Mouse (Mus musculus) cerebellum, postnatal 36 days (tissue): Measurements from ENCODE around the gene Msh5.
A peak's percentile ranks its signal among the peaks of the same experiment; 100 is the strongest.

ENCODE experiments used
- DNase-seq, 2 experiments: peaks; one replicate each; pipeline ENCODE4 v3.0.0; 2021 to 2022; ENCODE audit warnings: mixed read lengths in 2 of 2

The Msh5 gene

DNA sequence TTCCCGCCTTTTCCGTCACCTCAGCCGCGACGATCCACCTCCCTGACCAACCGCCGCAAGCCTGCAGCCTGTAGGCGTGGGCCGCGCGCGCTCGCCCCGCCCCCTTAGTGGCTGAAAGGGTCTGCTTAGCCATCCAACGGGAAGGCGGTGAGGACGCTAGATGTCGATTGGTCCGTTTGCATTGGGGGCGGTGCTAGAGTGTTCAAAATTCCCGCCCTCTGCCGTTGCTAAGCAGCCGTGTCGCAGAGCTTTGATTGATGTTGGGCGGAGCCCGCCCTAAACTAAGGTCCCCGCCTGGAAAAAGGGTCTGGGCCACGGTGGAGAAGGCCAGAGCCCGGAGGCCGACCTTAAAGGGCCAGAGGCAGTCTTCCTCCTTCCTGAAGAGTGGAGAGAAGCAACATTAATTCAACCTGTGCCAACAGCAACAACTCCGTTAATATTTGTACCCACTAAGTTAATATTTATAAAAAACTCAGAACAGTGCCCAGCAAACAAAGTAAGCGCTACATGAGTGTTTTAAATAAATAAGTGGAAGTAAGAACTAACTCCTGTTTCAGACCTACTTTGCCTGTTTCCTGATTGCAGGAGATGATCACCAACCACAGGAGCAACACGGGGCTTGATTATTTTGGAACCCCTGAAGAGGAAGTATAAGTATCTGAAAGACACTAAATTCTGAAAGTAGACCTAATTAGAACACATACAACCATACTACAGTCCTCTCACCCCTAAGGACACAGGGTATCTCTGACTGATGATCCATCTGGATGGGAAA, at the start of gene Msh5:
Msh5 (minus strand) TSS at position 65 of the 775 bp plus-strand sequence.
- DNase-seq, result peak; percentile 95

DNA sequence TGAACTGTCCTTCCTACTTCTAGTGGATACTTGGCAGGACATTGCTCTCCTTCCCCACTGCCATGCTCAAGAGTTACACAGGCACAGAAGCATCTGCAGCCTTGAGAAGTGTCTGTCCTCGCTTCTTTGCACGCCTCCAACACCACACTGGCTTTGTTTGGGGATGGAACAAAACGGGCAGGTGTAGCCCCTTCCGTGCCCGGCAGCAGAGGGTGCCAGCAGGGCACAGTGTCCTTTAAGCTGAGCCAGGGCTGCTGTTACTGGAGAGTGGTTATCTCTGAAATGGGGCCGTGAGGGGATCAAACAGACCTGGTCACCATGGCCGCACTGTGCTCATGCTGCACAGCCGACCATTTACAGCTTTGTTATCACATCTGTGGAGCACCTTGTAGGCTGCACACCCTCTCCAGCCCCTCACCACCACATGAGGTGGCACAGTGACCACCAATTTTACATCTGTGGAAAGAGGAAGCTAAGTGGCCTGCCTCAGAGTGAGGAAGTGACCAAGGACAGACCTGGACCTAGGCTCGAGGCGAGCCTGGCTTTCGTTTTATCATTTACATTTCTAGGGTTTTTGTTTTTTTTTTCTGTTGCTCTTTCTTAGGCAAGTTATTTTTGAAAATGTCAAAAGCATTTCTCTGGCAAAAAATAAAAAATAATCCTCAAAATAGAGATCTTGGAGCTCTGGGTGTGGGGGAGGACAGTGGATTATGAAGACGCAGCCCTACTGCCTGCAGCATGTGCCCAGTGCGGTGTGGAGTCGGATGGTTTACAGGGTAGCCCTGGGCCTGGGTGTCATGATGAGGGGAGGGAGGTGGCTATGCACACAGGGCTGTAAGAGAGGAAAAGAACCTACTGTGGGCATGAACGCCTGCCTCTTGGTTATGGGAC, 48.2 kb upstream of the Msh5 start:
- no peak for DNase-seq

DNA sequence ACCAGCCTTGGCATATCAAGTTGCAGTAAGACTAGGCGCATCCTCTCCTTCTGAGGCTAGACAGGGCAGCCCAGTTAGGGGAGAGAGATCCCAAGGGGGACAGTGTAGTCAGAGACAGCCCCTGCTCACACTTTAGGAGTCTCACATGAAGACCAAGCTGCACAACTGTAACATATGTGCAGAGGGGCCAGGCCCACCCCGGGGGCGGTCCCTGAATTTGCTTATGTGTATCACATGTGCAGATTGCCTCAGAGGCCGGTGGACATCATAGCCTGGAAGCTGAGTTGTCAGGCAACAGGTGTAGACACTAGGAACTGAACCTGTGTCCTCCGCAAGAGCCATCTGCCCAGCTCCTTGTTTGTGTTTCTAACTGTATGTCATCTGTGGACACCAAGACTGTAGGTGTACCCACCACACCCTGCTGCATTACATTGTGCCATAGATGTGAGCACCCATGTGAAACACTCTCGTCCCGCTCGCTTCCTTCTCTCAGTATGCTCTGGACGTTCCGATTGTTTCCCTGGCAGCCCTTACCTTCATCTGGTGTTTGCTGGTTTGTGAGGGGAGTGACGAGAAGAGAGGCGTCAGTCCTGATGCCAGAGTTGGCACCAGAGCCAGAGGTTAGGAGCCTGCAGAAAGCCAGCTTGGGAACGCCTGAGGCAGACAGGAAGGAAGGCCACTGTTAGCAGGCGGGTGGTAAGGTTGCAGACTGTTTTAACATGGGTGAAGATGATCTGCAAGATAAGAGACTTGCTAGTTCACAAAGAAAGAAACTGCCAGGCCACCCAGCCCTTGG, 46.1 kb upstream of the Msh5 start:
- no peak for DNase-seq

DNA sequence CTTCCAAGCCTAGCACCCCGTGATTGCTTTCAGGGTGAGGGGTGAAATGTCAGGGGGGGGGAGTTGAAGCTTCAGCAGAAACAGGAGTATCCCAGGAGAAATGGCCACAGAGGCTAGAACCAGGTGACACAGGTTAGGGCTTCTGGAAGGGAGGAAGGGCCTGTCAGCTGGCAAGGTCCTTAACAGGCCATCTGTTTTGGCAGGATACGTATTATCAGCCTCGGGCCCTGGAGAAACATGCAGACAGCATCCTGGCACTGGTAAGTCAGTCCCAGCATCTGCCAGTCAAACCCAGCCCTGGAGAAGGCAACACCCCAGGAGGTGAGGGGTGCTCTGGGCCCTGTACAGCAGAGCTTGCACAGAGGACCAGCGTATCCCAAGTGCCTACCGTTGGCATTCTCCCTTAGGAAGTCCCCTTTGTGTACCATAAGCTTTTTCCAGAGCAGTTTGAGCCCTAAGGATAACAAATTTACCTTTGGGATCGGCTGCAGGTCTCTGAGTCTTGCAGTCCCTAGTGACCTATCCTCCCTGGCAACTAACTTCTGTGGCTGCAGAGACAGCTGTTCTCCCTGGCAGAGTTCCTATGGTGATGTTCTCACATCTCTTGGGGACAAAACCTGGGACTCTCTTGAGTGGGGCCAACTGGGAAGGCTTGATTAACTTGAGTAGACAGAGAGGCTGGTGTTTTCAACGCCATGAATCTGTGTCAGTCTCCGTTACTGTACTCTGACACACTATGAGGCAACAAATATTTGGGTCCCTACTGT, 43.8 kb upstream of the Msh5 start:
- DNase-seq, result peak; percentile 82 to 85

DNA sequence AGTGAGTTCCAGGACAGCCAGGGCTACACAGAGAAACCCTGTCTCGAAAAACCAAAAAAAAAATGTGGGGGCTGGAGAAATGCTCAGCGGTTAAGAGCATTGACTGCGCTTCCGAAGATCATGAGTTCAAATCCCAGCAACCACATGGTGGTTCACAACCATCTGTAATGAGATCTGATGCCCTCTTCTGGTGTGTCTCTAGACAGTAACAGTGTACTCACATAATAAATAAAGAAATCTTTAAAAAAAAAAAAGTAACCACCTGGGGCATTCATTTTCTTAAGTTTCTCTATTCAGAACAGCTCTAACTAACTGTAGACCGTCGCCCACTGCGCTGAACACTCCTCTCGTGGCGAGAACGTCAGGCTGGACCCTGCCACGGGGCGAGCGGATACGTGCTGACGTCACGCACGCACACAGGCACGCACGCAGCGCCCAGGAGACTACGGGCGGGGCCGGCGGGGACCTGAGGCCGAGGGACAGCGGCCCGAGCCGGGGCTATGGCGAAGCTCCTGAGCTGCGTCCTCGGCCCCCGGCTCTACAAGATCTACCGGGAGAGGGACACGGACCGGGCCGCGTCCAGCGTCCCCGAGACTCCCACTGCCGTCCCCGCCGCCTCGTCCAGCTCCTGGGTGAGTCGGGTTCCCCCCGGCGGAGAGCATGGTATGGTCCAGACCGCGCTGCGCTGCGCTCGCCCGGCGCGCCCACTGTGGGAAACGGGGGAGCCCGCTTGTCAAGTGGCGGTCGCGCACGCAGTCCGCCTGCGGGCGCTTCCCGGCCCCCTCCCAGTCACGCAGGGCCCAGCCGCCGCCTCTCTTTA, 42.5 kb upstream of the Msh5 start, which contains the start of gene Abhd16a:
Abhd16a (plus strand) TSS at position 439 of the 820 bp plus-strand sequence.
- peak; percentile 94 to 95 for DNase-seq

DNA sequence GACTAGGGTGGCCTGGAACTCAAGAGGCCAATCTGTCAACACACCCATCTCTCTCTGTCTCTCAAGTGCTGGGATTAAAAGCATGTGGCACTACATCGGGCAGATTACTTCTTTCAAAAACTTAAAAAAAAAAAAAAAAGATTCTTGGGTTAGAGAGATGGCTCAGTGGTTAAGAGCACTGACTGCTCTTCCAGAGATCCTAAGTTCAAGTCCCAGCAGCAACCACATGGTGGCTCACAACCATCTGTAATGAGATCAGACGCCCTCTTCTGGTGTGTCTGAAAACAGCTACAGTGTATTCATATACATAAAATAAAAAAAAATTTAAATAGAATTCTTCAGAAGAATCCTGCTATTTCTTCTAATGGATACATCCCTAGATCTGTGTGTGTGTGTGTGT, 41.6 kb upstream of the Msh5 start:
- no peak for DNase-seq

DNA sequence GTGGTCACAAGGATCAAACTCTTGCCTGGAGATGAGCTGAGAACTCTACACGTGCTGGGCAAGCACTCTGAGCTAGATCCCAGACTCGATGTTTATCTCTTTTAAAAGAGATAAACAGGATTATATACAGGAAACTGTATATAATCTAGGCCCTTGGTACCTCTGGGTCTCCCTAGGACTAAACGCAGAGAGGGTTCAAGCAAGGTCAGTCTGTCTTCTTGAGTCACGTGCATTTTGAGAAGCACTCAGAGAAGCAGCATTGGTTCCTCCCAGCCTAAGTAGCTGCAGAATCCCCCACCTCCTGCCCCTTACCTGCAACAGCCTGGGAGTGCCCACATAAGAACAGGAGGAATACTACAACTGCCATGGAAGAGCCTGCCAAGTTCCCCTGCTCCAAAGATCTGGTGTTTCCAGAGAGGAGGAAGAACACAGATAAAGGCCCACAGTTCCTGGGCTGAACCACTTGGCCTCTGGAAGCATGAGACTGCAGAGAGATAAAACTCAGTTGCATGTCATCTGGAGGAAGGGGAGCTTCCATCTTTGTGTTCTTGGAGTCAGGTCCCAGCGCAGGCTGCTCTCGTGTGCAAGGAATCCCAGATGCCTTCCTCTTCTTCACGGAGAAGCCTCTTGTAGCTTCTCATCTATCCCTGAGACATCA, 38.8 kb upstream of the Msh5 start, which contains the start of gene Ly6g6f:
Ly6g6f (minus strand) TSS at position 403 of the 658 bp plus-strand sequence.
- no peak for DNase-seq

DNA sequence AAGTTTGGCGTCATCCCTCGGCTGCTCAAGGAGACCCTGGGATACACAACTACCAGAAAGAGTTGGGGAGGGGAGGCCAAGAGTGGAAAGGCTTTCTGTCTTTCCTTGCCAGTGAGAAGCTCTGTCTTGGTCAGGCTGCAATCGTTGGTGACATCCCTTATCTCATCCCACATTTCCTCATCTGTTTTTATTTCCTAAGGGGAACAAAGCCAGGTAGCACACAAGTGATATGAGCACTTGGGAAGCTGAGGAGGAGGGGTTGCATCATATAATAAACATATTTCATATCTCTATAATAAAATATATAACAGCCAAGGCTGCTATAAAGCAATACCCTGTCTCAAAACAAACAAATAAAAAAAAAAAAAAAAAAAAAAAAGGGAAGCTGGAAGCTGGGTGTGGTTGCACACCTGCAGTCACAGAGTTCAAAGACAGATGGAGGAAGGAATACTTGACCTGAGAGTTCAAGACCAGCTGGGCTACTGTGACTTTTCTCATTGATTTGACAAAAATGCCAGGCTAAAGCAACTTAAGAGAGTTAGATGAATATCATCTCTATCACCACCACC, 37.5 kb upstream of the Msh5 start:
- no peak for DNase-seq

DNA sequence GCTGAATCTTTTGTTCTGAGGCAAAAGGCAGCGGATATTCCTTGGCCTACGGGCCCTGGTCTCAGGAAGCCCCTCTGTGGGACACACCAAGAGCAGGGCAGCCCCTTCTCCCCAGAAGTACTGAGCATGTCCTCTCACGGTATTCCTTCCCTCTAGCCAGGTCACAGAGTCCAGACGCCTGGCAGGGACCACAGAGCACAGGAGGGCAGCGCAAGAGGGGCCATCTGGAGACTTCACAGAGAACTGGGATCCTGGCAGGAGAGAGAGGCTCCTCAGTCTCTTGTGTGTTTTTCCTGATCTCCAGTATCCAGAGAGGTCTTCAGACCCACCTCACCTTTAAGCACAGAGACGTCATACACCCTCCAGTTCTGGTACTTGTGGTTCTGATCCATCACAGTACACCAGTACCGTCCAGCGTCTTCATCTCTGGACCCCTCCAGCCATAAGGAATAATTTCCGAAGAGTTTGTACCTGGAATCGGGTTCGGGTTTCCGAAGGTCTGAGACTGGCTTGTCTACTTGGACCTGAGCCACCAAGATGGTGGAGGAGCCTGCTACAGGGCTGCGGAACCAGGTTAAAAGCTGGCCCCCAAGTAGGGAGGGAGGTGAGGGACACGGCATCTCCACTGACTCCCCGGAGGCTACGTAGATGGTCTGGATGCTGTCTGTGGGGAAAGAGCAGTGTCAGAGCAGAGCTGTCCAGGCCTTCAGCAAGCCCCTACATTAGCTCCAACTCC, 36.5 kb upstream of the Msh5 start:
- DNase-seq, result peak; percentile 72 to 75

DNA sequence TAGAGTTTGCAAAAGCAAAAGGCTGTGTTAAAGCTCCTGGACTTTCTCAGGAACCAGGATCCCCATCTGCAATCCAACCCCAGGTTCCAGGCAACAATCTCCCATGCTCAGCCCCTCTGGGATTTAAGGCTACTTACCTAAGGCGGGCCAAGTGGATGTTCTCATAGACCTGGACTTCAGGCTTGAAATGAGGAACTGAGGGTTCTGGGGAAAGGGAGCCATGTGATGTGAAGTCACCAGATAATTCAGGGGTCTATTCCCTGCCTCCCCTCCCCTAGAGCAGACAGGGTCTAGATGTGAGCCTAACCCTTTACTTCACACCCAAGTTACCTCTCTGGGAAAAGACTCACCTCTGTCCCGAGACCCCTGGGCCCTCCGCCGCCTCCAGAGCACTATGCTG, 34.2 kb upstream of the Msh5 start:
- DNase-seq, result no peak

DNA sequence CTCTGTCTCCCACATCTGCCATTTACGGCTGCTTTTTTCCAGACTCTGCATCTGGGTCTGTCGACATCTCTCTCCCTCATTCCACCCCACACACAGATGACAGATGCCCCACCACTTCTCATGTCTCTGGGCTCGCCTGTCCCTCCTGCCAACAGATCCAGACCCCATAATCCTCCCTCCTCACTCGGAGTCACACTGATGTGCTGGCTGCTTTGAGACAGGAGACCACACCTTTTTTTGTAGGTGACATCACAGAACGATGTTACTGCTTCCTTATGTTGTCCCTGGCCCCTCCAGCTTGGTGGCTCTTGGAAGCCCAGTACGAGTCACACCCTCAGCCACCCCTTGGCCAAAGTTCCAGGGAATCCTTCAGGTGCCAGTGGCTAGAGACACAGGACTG, 33.7 kb upstream of the Msh5 start:
- no peak for DNase-seq

DNA sequence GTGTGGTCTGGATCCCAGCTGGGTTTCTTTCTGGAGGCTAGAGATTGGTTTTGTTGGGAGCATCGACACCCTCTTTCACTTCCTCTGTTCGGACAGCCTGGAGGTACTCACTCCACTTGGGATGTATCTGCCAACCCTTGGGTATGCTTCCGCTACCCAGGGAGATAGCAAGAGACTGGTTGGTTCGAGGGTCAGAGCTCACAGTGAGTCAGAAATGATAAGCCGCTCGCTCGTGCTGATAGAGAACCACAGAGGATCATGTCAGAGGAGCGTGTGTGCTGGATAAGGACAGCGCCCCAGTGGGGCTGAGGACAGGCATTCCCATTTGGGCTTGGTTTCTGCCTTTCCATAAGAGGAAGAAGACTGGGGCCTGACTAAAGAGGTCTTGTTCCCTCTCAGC, 33.2 kb upstream of the Msh5 start:
- DNase-seq, result no peak

DNA sequence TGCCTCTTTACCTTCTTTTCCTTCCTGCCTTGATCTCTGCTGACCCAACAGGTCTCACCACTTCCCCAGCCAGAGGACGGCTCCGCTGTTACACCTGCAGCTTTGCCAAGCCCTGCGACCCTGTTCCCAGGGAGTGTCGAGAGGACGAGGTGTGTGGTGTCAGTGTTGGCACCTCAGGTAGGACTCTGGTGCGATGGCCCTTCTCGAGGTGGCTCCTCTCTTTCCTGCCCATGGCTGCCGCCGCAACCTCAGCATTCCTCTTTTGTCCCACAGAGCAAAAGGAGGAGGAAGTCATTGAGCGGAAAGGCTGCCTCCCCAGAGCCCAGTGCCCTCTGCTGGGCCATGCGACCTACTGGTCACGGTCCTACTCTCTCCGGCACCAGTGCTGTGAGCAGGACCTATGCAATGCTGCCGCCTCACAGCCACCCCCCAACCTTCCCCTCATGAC, 31.3 kb upstream of the Msh5 start, which contains the start of gene Ly6g6d:
Ly6g6d (minus strand) TSS at position 280 of the 448 bp plus-strand sequence.
- peak in 1 of 2 experiments; percentile 53 for DNase-seq

DNA sequence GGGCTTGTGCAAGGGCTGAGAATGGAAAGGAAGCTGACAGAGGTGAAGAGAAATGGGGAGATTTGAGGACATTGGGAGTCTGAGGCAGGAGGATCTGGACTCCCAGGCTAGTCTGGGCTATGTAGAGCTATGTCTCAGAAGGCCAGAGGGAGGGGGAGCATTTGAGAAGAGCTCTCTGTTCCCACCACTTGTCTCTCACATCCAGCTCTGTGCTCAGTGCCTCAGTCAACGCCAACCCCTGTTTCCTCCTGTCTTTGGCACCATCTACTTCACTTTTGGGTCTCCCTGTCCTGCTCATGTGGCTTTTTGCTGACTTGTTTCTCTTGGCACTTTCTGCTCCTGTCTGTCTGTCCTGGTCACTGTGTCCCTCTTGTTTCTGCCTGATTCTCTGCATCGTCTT, 30.7 kb upstream of the Msh5 start:
- peak in 1 of 2 experiments; percentile 2 for DNase-seq

DNA sequence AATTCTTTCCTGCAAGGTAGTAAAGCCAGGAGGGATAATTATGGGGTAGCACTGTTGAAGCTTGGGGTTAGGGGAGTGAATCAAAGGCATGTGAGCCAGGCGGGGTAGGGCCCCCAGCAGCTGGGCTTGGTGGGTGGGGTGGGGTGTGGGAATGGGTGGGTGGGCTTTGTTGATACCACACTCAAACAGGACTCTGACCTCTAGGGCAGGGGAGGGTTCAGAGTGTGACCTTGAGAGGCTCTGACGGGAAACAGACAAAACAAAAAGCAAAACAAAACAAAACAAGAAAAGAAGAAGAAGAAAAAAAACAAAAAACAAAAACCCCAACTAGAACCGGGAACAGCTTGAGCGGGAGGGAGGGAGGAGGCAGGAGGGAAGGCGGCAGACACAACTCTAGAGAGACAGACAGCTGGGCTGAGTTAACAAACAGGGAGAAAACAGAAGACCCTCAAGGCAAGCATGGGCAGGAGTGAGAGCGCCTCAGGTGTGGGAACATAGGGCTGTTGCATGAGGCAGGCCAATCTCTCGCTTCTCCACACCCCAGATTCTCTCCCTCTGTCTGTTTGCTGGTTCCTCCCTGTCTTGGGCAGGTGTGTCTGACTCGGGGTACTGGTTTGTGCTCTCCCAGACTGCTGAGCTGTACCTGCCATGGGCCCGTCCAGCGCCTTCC, 30.1 kb upstream of the Msh5 start, which contains the start of gene Ly6g6e:
Ly6g6e (plus strand) TSS at position 396 of the 670 bp plus-strand sequence.
- DNase-seq, result peak in 1 of 2 experiments; percentile 9

DNA sequence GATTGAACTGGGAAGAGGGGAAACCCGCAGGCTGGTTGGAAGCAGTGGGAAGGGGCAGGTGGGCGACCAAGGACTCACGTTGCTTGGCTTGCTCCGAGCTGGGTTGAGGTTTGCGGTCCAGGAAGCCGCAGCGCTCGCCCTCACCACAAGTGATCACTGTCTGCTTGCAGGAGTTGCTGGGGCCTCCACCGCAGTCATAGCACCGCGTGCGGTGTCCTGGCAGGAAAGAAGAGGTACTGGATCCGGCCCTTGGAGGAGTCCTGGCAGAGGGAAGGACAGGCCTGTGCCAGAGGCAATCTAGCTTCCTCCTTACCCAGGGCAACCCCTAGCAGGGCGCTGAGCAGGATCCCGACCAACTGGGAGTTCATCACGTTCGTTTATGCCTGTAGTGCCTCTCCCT, 27.6 kb upstream of the Msh5 start:
- peak; percentile 82 to 84 for DNase-seq

DNA sequence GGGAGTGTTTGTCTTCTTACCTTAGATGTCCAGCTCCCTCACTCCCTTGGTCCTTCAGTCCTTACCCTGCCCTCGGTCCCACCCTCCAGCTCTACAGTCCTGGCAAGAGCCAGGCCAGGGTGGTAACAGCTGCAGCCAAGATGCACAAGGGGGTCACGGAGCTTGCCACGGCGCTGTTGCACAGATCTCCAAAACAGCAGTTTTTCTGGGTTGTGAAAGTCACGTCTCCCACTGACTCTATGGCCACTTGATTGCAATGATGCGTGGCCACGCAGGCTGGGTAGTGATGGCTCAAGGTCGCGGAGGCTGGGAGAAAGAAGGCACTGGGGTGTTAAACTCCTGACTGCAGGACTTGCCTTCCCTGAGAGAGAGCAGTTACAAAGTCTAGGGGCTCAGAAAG, 24.9 kb upstream of the Msh5 start:
- DNase-seq, result no peak

DNA sequence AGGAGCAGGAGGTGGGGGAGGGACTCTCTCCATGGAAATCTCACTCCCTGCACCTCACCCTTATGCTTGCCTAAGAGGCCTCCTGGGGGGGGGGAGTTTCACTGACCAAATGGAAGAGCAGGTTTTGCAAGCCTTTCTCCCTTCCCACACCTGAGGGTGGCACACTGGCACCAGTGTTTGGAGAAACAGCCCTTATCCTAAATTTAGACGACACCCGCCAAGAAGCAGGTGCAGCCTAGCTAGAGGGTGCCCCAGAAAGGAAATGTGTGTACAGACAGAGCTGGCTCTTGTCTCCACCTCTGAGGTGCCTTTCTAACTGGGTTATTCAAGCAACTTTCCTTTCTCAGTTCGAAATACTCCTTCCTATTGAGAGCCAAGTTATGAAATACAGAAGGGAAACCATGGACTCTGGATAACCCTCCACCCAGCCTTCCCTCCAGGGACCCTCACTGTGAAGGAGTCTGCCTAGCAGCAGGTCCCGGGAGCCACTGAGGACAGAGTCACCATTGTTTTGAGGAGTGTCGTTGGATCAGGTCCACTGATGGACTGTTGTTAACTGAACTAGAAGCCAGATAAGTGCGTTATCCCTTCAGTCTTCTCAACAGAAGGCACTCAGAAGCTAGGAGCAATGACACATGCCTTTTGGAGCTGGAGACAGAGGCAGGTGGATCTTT, 24.1 kb upstream of the Msh5 start:
- DNase-seq, result peak; percentile 83 to 87
